Mouse (Mus musculus): ENCODE measurements at regions not wholly inside any gene's neighbourhood (a gene's known extent, or its start where the extent isn't known, plus 50 kb on each side); places are given as distances from the start of the nearest gene placed in this dataset.

- Histone ChIP-seq H3K4me1 (replicated peaks; ENCODE audit: control insufficient read depth, insufficient read depth, low read length) (no peaks in the 10 kb centered on the region), H3K9me3 (ENCODE audit: control insufficient read depth, low read length) (no peaks in the 10 kb centered on the region), H3K36me3 (ENCODE audit: control insufficient read depth, insufficient read depth, low read length) (no peaks in the 10 kb centered on the region), H3K27me3 (replicated peaks; ENCODE audit: control insufficient read depth, insufficient read depth, low read length) (no peaks in the 10 kb centered on the region), H3K4me3 (ENCODE audit: low read depth, low read length) (no peak overlapping the region), H3K4me2 (no peak overlapping the region), H3K9ac (ENCODE audit: low read depth, low read length) (no peak overlapping the region), H3K27ac (ENCODE audit: low read depth, low read length) (no peak overlapping the region)
- 85% methylated on average over 9 of the region's 9 CpGs for WGBS
- DNase-seq (ENCODE audit: low spot score) (no peak), ATAC-seq (replicated peaks; ENCODE audit: low FRiP score) (no peak)
Observed at GRCm38 (mm10) chr6:6414654-6415610, 163.5 kb downstream of the Sem1 start.

- H3K27me3 ChIP-seq (replicated peaks; ENCODE audit: control insufficient read depth, insufficient read depth, low read length): no peaks in the 10 kb centered on the region
- no peaks in the 10 kb centered on the region for H3K36me3 ChIP-seq (ENCODE audit: control insufficient read depth, insufficient read depth, low read length)
- no peak overlapping the region for H3K9ac ChIP-seq (ENCODE audit: low read depth, low read length)
- no peaks in the 10 kb centered on the region for H3K4me1 ChIP-seq (replicated peaks; ENCODE audit: control insufficient read depth, insufficient read depth, low read length)
- no peak overlapping the region for H3K27ac ChIP-seq (ENCODE audit: low read depth, low read length)
- no peak overlapping the region for H3K4me3 ChIP-seq (ENCODE audit: low read depth, low read length)
- DNase-seq (ENCODE audit: low spot score): no peak
- 71% methylated on average over 3 of the region's 3 CpGs for WGBS
- H3K9me3 ChIP-seq (ENCODE audit: control insufficient read depth, low read length): no peaks in the 10 kb centered on the region
- no peak for ATAC-seq (replicated peaks; ENCODE audit: low FRiP score)
- H3K4me2 ChIP-seq: no peak overlapping the region
Observed at GRCm38 (mm10) chr6:6397997-6398396, 180.5 kb downstream of the Sem1 start.

- H3K9me3 ChIP-seq (ENCODE audit: control insufficient read depth, low read length): no peaks in the 10 kb centered on the region
- H3K4me2 ChIP-seq: no peak overlapping the region
- H3K36me3 ChIP-seq (ENCODE audit: control insufficient read depth, insufficient read depth, low read length): no peaks in the 10 kb centered on the region
- DNase-seq (ENCODE audit: low spot score) (no peak), ATAC-seq (replicated peaks; ENCODE audit: low FRiP score) (no peak)
- no peaks in the 10 kb centered on the region for H3K4me1 ChIP-seq (replicated peaks; ENCODE audit: control insufficient read depth, insufficient read depth, low read length)
- WGBS: 67% methylated on average over 16 of the region's 16 CpGs
- no peak overlapping the region for H3K9ac ChIP-seq (ENCODE audit: low read depth, low read length)
- H3K27ac ChIP-seq (ENCODE audit: low read depth, low read length): no peak overlapping the region
- no peaks in the 10 kb centered on the region for H3K27me3 ChIP-seq (replicated peaks; ENCODE audit: control insufficient read depth, insufficient read depth, low read length)
- H3K4me3 ChIP-seq (ENCODE audit: low read depth, low read length): no peak overlapping the region
Observed at GRCm38 (mm10) chr6:6389454-6390445, 172.8 kb upstream of the Slc25a13 start.

GRCm38 (mm10) chr6:6388835-6389440, 172.0 kb upstream of the Slc25a13 start:
- Histone ChIP-seq H3K9me3 (ENCODE audit: control insufficient read depth, low read length) (no peaks in the 10 kb centered on the region), H3K36me3 (ENCODE audit: control insufficient read depth, insufficient read depth, low read length) (no peaks in the 10 kb centered on the region), H3K4me3 (ENCODE audit: low read depth, low read length) (no peak overlapping the region), H3K27ac (ENCODE audit: low read depth, low read length) (no peak overlapping the region), H3K4me2 (no peak overlapping the region), H3K9ac (ENCODE audit: low read depth, low read length) (no peak overlapping the region), H3K27me3 (replicated peaks; ENCODE audit: control insufficient read depth, insufficient read depth, low read length) (no peaks in the 10 kb centered on the region), H3K4me1 (replicated peaks; ENCODE audit: control insufficient read depth, insufficient read depth, low read length) (no peaks in the 10 kb centered on the region)
- WGBS: 46% methylated on average over 5 of the region's 5 CpGs
- no peak for DNase-seq (ENCODE audit: low spot score)
- no peak for ATAC-seq (replicated peaks; ENCODE audit: low FRiP score)

- ATAC-seq (replicated peaks; ENCODE audit: low FRiP score) (no peak), DNase-seq (ENCODE audit: low spot score) (no peak)
- H3K27me3 ChIP-seq (replicated peaks; ENCODE audit: control insufficient read depth, insufficient read depth, low read length): no peaks in the 10 kb centered on the region
- no peaks in the 10 kb centered on the region for H3K36me3 ChIP-seq (ENCODE audit: control insufficient read depth, insufficient read depth, low read length)
- no peak overlapping the region for H3K9ac ChIP-seq (ENCODE audit: low read depth, low read length)
- WGBS: 77% methylated on average over 5 of the region's 5 CpGs
- no peaks in the 10 kb centered on the region for H3K4me1 ChIP-seq (replicated peaks; ENCODE audit: control insufficient read depth, insufficient read depth, low read length)
- no peaks in the 10 kb centered on the region for H3K9me3 ChIP-seq (ENCODE audit: control insufficient read depth, low read length)
- H3K4me2 ChIP-seq: no peak overlapping the region
- no peak overlapping the region for H3K27ac ChIP-seq (ENCODE audit: low read depth, low read length)
- no peak overlapping the region for H3K4me3 ChIP-seq (ENCODE audit: low read depth, low read length)
Observed at GRCm38 (mm10) chr6:6387571-6387970, 170.6 kb upstream of the Slc25a13 start.

GRCm38 (mm10) chr6:6384971-6385370, 168.0 kb upstream of the Slc25a13 start:
- Histone ChIP-seq H3K4me2 (no peak overlapping the region), H3K27me3 (replicated peaks; ENCODE audit: control insufficient read depth, insufficient read depth, low read length) (no peaks in the 10 kb centered on the region), H3K4me1 (replicated peaks; ENCODE audit: control insufficient read depth, insufficient read depth, low read length) (no peaks in the 10 kb centered on the region), H3K27ac (ENCODE audit: low read depth, low read length) (no peak overlapping the region), H3K36me3 (ENCODE audit: control insufficient read depth, insufficient read depth, low read length) (no peaks in the 10 kb centered on the region), H3K9me3 (ENCODE audit: control insufficient read depth, low read length) (no peaks in the 10 kb centered on the region), H3K4me3 (ENCODE audit: low read depth, low read length) (no peak overlapping the region), H3K9ac (ENCODE audit: low read depth, low read length) (no peak overlapping the region)
- DNase-seq (ENCODE audit: low spot score): no peak
- ATAC-seq (replicated peaks; ENCODE audit: low FRiP score): no peak
- WGBS: 78% methylated on average over 7 of the region's 7 CpGs

GRCm38 (mm10) chr6:6384441-6384840, 167.5 kb upstream of the Slc25a13 start:
- DNase-seq (ENCODE audit: low spot score) (no peak), ATAC-seq (replicated peaks; ENCODE audit: low FRiP score) (no peak)
- Histone ChIP-seq H3K9ac (ENCODE audit: low read depth, low read length) (no peak overlapping the region), H3K9me3 (ENCODE audit: control insufficient read depth, low read length) (no peaks in the 10 kb centered on the region), H3K4me3 (ENCODE audit: low read depth, low read length) (no peak overlapping the region), H3K4me1 (replicated peaks; ENCODE audit: control insufficient read depth, insufficient read depth, low read length) (no peaks in the 10 kb centered on the region), H3K36me3 (ENCODE audit: control insufficient read depth, insufficient read depth, low read length) (no peaks in the 10 kb centered on the region), H3K4me2 (no peak overlapping the region), H3K27me3 (replicated peaks; ENCODE audit: control insufficient read depth, insufficient read depth, low read length) (no peaks in the 10 kb centered on the region), H3K27ac (ENCODE audit: low read depth, low read length) (no peak overlapping the region)
- 73% methylated on average over 6 of the region's 6 CpGs for WGBS

- Histone ChIP-seq H3K27me3 (replicated peaks; ENCODE audit: control insufficient read depth, insufficient read depth, low read length) (no peaks in the 10 kb centered on the region), H3K9me3 (ENCODE audit: control insufficient read depth, low read length) (no peaks in the 10 kb centered on the region), H3K9ac (ENCODE audit: low read depth, low read length) (no peak overlapping the region), H3K4me3 (ENCODE audit: low read depth, low read length) (no peak overlapping the region), H3K27ac (ENCODE audit: low read depth, low read length) (no peak overlapping the region), H3K4me2 (no peak overlapping the region), H3K36me3 (ENCODE audit: control insufficient read depth, insufficient read depth, low read length) (no peaks in the 10 kb centered on the region), H3K4me1 (replicated peaks; ENCODE audit: control insufficient read depth, insufficient read depth, low read length) (no peaks in the 10 kb centered on the region)
- ATAC-seq (replicated peaks; ENCODE audit: low FRiP score) (no peak), DNase-seq (ENCODE audit: low spot score) (no peak)
- WGBS: 70% methylated on average over 3 of the region's 3 CpGs
Observed at GRCm38 (mm10) chr6:6372421-6372820, 155.4 kb upstream of the Slc25a13 start.

Data from liver, embryonic 11.5 days (tissue).